Mouse (Mus musculus) lung, embryonic 14.5 days (tissue): ENCODE measurements around the gene Galr2. TPM values are rescaled to one million over a fixed set of nuclear protein-coding genes. Genes with fewer than 3 reads are reported as not detected.
A peak's percentile ranks its signal among the peaks of the same experiment; 100 is the strongest.

ENCODE experiments used
- ATAC-seq: fragments of 200-750 bp; cut with Nextera tagmentation; 2 replicates; pipeline ENCODE4 v1.8.0; 2017; ENCODE audit warnings: mild to moderate bottlenecking, moderate TSS enrichment, moderate library complexity; ENCODE audit not compliant: insufficient read depth
- DNase-seq: peaks from one replicate; pipeline ENCODE4 v3.0.0-alpha.2; 2015
- H3K27ac ChIP-seq: fragments of 300-500 bp; sonication (generic); 2 replicates; pipeline ENCODE4 v1.5.1; 2014; ENCODE audit warnings: low read depth, mild to moderate bottlenecking, moderate library complexity
- H3K27me3 ChIP-seq: fragments of 300-500 bp; sonication (generic); 2 replicates; pipeline ENCODE4 v1.6.1; 2014; ENCODE audit warnings: low read length, control low read depth; ENCODE audit not compliant: insufficient read depth
- H3K36me3 ChIP-seq: fragments of 300-500 bp; sonication (generic); 2 replicates; pipeline ENCODE4 v1.6.1; 2014; ENCODE audit warnings: control low read depth; ENCODE audit not compliant: insufficient read depth
- H3K4me1 ChIP-seq: fragments of 300-500 bp; sonication (generic); 2 replicates; pipeline ENCODE4 v1.6.1; 2014; ENCODE audit warnings: antibody characterized with exemption, control low read depth; ENCODE audit not compliant: insufficient read depth
- H3K4me2 ChIP-seq: fragments of 300-500 bp; sonication (generic); 2 replicates; pipeline ENCODE4 v1.6.1; 2014; ENCODE audit warnings: mild to moderate bottlenecking
- H3K4me3 ChIP-seq: fragments of 300-500 bp; sonication (generic); 2 replicates; pipeline ENCODE4 v1.5.1; 2014; ENCODE audit warnings: low read depth, low read length
- H3K9ac ChIP-seq: fragments of 300-500 bp; sonication (generic); 2 replicates; pipeline ENCODE4 v1.6.1; 2014
- H3K9me3 ChIP-seq: fragments of 300-500 bp; sonication (generic); 2 replicates; pipeline ENCODE4 v1.6.1; 2016; ENCODE audit warnings: low read depth, low read length, control low read depth
- CTCF ChIP-seq: IDR thresholded peaks from 2 replicates; pipeline ENCODE4 v1.5.1; 2016; ENCODE audit warnings: antibody characterized with exemption, low read depth
- WGBS: fragments of 180-500 bp; shearing (Covaris S2); extraction: QIAGEN DNeasy Blood & Tissue Kit; methylation state at CpG from one replicate; pipeline ENCODE4 v1.1.7; 2014; 5-methylcytosine and 5-hydroxymethylcytosine counted together
- polyA plus RNA-seq: library from polyadenylated mRNA; unstranded; fragments of >200 nt; fragmentation: Nextera tagmentation; extraction: Ambion mirVana; gene quantifications from 2 replicates; pipeline ENCODE4 v1.2.1, GENCODE M21; 2014

The Galr2 gene
- 0.11 TPM in 1 of 2 replicates, not detected in the other for polyA plus RNA-seq

DNA sequence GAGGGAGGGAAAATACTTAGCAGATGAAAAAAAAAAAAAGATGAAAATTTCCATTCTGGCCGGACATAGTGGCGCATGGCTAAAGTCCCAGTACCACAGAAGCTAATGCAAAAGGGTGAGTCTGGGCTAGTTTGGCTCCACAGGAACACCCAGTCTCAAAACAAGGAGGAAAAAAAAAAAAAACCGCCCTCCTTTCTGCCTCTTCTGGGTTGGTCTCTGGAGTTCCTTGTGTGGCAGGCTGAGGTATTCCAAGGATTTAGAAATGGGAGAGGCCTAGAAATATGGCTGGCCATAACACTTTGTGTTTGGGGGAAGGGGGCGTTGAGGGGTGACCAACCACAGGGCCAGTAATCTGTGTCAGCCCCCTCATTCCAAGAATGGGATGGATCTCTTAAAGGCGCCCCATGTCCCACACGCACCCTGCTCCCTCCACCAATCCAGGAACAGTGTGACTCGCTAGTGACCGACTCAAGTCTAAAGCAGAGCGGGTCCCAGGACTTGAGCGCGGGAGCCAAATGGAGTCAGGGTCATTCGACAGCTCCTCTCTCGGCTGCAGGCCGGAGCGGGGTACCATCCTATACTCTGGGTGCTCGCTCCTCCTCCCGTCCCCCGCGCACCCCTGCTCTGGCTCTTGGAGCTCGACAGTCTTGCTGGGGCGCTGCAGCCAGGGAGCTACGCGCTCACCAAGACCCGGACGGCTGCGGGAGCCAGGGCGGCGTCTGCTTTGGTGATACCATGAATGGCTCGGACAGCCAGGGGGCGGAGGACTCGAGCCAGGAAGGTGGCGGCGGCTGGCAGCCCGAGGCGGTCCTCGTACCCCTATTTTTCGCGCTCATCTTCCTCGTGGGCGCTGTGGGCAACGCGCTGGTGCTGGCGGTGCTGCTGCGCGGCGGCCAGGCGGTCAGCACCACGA is at the start of gene Galr2:
Galr2 (plus strand) TSS at position 189 of the 913 bp plus-strand sequence.
- Histone ChIP-seq H3K36me3 (no peaks in the 10 kb centered on the region), H3K4me1 (no peaks in the 10 kb centered on the region), H3K27me3 (peaks cover 48% of the 10 kb centered on the region), H3K9ac (no peak within 1 kb of the TSS; the same call in 1 of the 2 replicates), H3K4me3 (peak within 1 kb of the TSS; percentile 28), H3K9me3 (no peaks in the 10 kb centered on the region), H3K4me2 (peak within 1 kb of the TSS; percentile 54), H3K27ac (no peak within 1 kb of the TSS)
- 5% methylated on average over 48 of the region's 48 CpGs for WGBS
- peak; percentile 31 for TF ChIP-seq CTCF
- no peak for ATAC-seq
- DNase-seq = peak; percentile 33

- ATAC-seq (no peak), DNase-seq (no peak)
- Histone ChIP-seq H3K4me1 (0 out of 2 replicates have a peak, but pooled peaks cover 5% of the 10 kb centered on the region), H3K4me2 (0 out of 2 replicates have a peak overlapping the region, but pooled peaks have one; percentile 10), H3K9me3 (no peaks in the 10 kb centered on the region), H3K4me3 (no peak overlapping the region), H3K36me3 (no peaks in the 10 kb centered on the region), H3K27ac (no peak overlapping the region), H3K9ac (0 out of 2 replicates have a peak overlapping the region, but pooled peaks have one; percentile 9), H3K27me3 (peaks cover 9% of the 10 kb centered on the region; the same call in 1 of the 2 replicates)
- no peak for TF ChIP-seq CTCF
- 29% methylated on average over 17 of the region's 17 CpGs for WGBS
These were observed 48.3 kb upstream of the Galr2 start for GRCm38 (mm10) chr11:116232427-116232826.

GRCm38 (mm10) chr11:116234901-116235300 is 45.8 kb upstream of the Galr2 start:
- Histone ChIP-seq H3K4me1 (no peaks in the 10 kb centered on the region), H3K4me3 (no peak overlapping the region), H3K9ac (no peak overlapping the region), H3K27me3 (peaks cover 20% of the 10 kb centered on the region; the same call in 1 of the 2 replicates), H3K4me2 (no peak overlapping the region), H3K9me3 (no peaks in the 10 kb centered on the region), H3K36me3 (no peaks in the 10 kb centered on the region), H3K27ac (no peak overlapping the region)
- WGBS = 86% methylated on average over 8 of the region's 8 CpGs
- no peak for ATAC-seq
- no peak for TF ChIP-seq CTCF
- DNase-seq = no peak

- H3K9ac ChIP-seq = peak within 1 kb of the TSS; percentile 42; the same call in 1 of the 2 replicates
- H3K9me3 ChIP-seq = no peaks in the 10 kb centered on the region
- no peaks in the 10 kb centered on the region for H3K4me1 ChIP-seq
- peak; percentile 79 for DNase-seq
- H3K4me2 ChIP-seq = peak within 1 kb of the TSS; percentile 60
- H3K27ac ChIP-seq = peak within 1 kb of the TSS; percentile 47; the same call in 1 of the 2 replicates
- H3K27me3 ChIP-seq = peaks cover 20% of the 10 kb centered on the region; the same call in 1 of the 2 replicates
- ATAC-seq = peak; percentile 91
- H3K4me3 ChIP-seq = peak within 1 kb of the TSS; percentile 27
- WGBS = 10% methylated on average over 31 of the region's 31 CpGs
- no peak for TF ChIP-seq CTCF
- 0 out of 2 replicates have a peak, but pooled peaks cover under 1% of the 10 kb centered on the region for H3K36me3 ChIP-seq
These were observed 42.9 kb upstream of the Galr2 start, which contains the start of gene Evpl for GRCm38 (mm10) chr11:116237742-116238395. TSS of gene Evpl (minus strand) at chr11:116238077.

GRCm38 (mm10) chr11:116239797-116240196 is 40.9 kb upstream of the Galr2 start:
- Histone ChIP-seq H3K4me2 (no peak overlapping the region), H3K9ac (no peak overlapping the region; the same call in 1 of the 2 replicates), H3K36me3 (peaks cover 19% of the 10 kb centered on the region), H3K4me1 (no peaks in the 10 kb centered on the region), H3K27ac (0 out of 2 replicates have a peak overlapping the region, but pooled peaks have one; percentile 26), H3K27me3 (peaks cover 13% of the 10 kb centered on the region; the same call in 1 of the 2 replicates), H3K4me3 (no peak overlapping the region), H3K9me3 (no peaks in the 10 kb centered on the region)
- TF ChIP-seq CTCF = no peak
- WGBS = 29% methylated on average over 7 of the region's 7 CpGs
- DNase-seq (peak; percentile 46), ATAC-seq (no peak)

DNA sequence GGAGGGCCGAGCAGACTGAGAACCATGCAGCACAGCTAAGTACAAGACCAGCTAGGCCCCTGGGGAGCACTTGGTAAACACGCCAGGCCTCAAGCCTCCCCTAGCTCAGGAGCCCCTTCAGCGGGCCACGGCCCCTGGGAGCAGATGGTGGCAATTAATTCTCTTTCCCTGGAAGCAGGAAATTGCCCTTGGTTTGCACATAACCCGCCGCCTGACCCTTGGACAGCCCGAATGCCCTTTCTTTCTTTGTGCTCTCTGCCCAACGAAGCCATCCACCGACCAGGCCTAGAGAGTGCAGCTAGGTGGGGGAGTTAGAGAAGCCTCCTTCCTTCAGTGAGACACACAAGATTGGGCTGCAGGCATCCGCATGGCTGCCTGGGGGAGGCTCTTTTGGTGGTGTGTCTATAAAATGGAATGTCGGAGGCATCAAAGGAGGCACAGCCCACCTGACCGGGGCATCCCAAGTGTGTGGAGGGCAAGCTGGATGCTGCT is 38.9 kb upstream of the Galr2 start:
- DNase-seq (no peak), ATAC-seq (no peak)
- peaks cover 13% of the 10 kb centered on the region; the same call in 1 of the 2 replicates for H3K27me3 ChIP-seq
- peaks cover 39% of the 10 kb centered on the region for H3K36me3 ChIP-seq
- no peak overlapping the region for H3K27ac ChIP-seq
- no peak overlapping the region; the same call in 1 of the 2 replicates for H3K9ac ChIP-seq
- H3K9me3 ChIP-seq = no peaks in the 10 kb centered on the region
- H3K4me1 ChIP-seq = no peaks in the 10 kb centered on the region
- TF ChIP-seq CTCF = no peak
- 52% methylated on average over 12 of the region's 12 CpGs for WGBS
- no peak overlapping the region for H3K4me3 ChIP-seq
- H3K4me2 ChIP-seq = no peak overlapping the region
